Mouse (Mus musculus) neural tube, embryonic 15.5 days (tissue): Measurements from ENCODE around the gene Bpifb9b. TPM values are rescaled to one million over a fixed set of nuclear protein-coding genes. Genes with fewer than 3 reads are reported as not detected.
A peak's percentile ranks its signal among the peaks of the same experiment; 100 is the strongest.
"Not testable (repeated sequence)": the region's sequence is repeated elsewhere in the genome, so short reads cannot be mapped to it uniquely, and the experiment has no call there.

Experiments
- ATAC-seq: fragments of 200-750 bp; cut with Nextera tagmentation; 2 replicates; pipeline ENCODE4 v1.8.0; 2017; ENCODE audit warnings: mild to moderate bottlenecking, moderate TSS enrichment, moderate library complexity; ENCODE audit not compliant: low FRiP score
- H3K27ac ChIP-seq: fragments of 300-500 bp; sonication (generic); replicated peaks from 2 replicates; pipeline ENCODE4 v1.5.1; 2015; ENCODE audit warnings: mild to moderate bottlenecking, inconsistent platforms
- H3K27me3 ChIP-seq: fragments of 300-500 bp; sonication (generic); replicated peaks from 2 replicates; pipeline ENCODE4 v1.6.1; 2015; ENCODE audit warnings: inconsistent platforms
- H3K36me3 ChIP-seq: fragments of 300-500 bp; sonication (generic); 2 replicates; pipeline ENCODE4 v1.6.1; 2015; ENCODE audit warnings: inconsistent platforms
- H3K4me1 ChIP-seq: fragments of 300-500 bp; sonication (generic); 2 replicates; pipeline ENCODE4 v1.6.1; 2015; ENCODE audit warnings: inconsistent platforms
- H3K4me2 ChIP-seq: fragments of 300-500 bp; sonication (generic); 2 replicates; pipeline ENCODE4 v1.6.1; 2015; ENCODE audit warnings: inconsistent platforms, mild to moderate bottlenecking, moderate library complexity
- H3K4me3 ChIP-seq: fragments of 300-500 bp; sonication (generic); replicated peaks from 2 replicates; pipeline ENCODE4 v1.5.1; 2015; ENCODE audit warnings: mild to moderate bottlenecking, inconsistent platforms
- H3K9ac ChIP-seq: fragments of 300-500 bp; sonication (generic); replicated peaks from 2 replicates; pipeline ENCODE4 v1.6.1; 2015; ENCODE audit warnings: mild to moderate bottlenecking, inconsistent platforms
- H3K9me3 ChIP-seq: fragments of 300-500 bp; sonication (generic); replicated peaks from 2 replicates; pipeline ENCODE4 v1.6.1; 2016; ENCODE audit warnings: inconsistent platforms
- WGBS: fragments of 180-500 bp; shearing (Covaris S2); methylation state at CpG from one replicate; pipeline ENCODE4 v1.1.7; 2015; ENCODE audit warnings: mixed read lengths; 5-methylcytosine and 5-hydroxymethylcytosine counted together
- polyA plus RNA-seq: library from polyadenylated mRNA; unstranded; fragments of >200 nt; fragmentation: Nextera tagmentation; extraction: Ambion mirVana; gene quantifications from 2 replicates; pipeline ENCODE4 v1.2.1, GENCODE M21; 2015

Bpifb9b gene
- not detected in 2 replicates for polyA plus RNA-seq

- not testable (repeated sequence) for H3K36me3 ChIP-seq, H3K27ac ChIP-seq, ATAC-seq, H3K9me3 ChIP-seq, H3K4me1 ChIP-seq, H3K27me3 ChIP-seq, H3K9ac ChIP-seq, H3K4me2 ChIP-seq, H3K4me3 ChIP-seq
- 88% methylated on average over 4 of the region's 4 CpGs for WGBS
Measured at GRCm38 (mm10) chr2:154306927-154307326, at the start of gene Bpifb9b. Bpifb9b (plus strand) TSS chr2:154307227.

DNA sequence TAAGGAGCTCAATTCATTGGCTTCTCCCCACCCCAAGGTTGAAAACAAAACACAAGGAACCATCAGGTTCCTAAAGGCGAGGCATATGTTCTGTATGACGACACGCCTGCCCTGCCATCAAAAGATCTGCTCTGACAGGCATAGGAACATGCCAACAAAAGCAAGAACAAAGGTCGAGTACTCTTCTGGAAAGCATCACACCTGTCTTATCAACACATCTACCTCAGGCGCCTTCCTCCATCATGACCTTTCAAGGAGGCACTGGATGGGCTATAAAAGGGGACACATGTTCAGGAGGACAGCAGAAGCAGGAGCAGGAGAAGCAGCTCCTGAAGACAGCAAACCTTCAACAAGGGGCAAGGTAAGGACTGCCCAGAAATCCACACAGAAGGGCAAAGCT, 49.5 kb upstream of the Bpifb9b start, which contains the start of gene Bpifb9a:
Gene Bpifb9a (plus strand): TSS at position 301 of the 400 bp plus-strand sequence.
- not testable (repeated sequence) for H3K27me3 ChIP-seq, H3K9ac ChIP-seq, H3K36me3 ChIP-seq, H3K9me3 ChIP-seq, H3K27ac ChIP-seq, H3K4me3 ChIP-seq, H3K4me1 ChIP-seq, ATAC-seq, H3K4me2 ChIP-seq
- 85% methylated on average over 5 of the region's 5 CpGs for WGBS

GRCm38 (mm10) chr2:154264397-154264796, 42.6 kb upstream of the Bpifb9b start:
- not testable (repeated sequence) for H3K27me3 ChIP-seq, ATAC-seq, H3K9ac ChIP-seq, H3K4me3 ChIP-seq, H3K4me2 ChIP-seq, H3K36me3 ChIP-seq, H3K4me1 ChIP-seq, H3K9me3 ChIP-seq, H3K27ac ChIP-seq
- WGBS, result 75% methylated on average over 3 of the region's 3 CpGs

DNA sequence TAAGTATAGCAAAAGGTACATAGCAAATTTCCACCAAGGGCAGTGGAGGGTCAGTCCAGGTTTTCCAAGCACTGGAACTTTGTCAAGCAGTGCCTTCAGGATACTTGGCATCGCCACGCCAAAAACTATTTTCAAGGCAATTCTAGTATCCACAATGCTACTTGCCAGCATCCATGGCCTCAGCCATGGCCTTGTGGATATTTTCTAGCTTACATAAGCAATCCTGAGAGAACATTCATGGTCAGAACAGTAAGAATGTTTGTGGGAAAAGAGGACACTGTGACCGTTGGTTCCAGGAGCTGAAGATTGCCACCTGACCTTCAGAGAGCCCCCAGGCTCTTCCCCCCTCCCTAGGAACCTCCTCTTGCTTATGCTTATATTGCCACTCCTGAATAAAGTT, 15.2 kb upstream of the Bpifb9b start:
- 86% methylated on average over 3 of the region's 3 CpGs for WGBS

GRCm38 (mm10) chr2:154292833-154293232, 14.2 kb upstream of the Bpifb9b start:
- no peak overlapping the region for H3K4me3 ChIP-seq
- ATAC-seq, result no peak
- H3K27ac ChIP-seq, result no peak overlapping the region
- H3K9ac ChIP-seq, result no peak overlapping the region
- no peaks in the 10 kb centered on the region for H3K4me1 ChIP-seq
- no peaks in the 10 kb centered on the region for H3K9me3 ChIP-seq
- 93% methylated on average over 1 of the region's 1 CpGs for WGBS
- no peaks in the 10 kb centered on the region for H3K27me3 ChIP-seq
- no peak overlapping the region for H3K4me2 ChIP-seq
- no peaks in the 10 kb centered on the region for H3K36me3 ChIP-seq

More for the DNA sequence above, 15.2 kb upstream of the Bpifb9b start:
- not testable (repeated sequence) for ATAC-seq, H3K36me3 ChIP-seq, H3K4me1 ChIP-seq, H3K9ac ChIP-seq, H3K4me3 ChIP-seq, H3K4me2 ChIP-seq, H3K27me3 ChIP-seq, H3K27ac ChIP-seq, H3K9me3 ChIP-seq

- ATAC-seq, H3K4me3 ChIP-seq, H3K4me1 ChIP-seq, H3K27me3 ChIP-seq, H3K27ac ChIP-seq, H3K36me3 ChIP-seq, H3K9me3 ChIP-seq, H3K9ac ChIP-seq: not testable (repeated sequence)
- H3K4me2 ChIP-seq, result peak overlapping the region; percentile 34
- 3% methylated on average over 10 of the region's 10 CpGs for WGBS
Measured at GRCm38 (mm10) chr2:154294746-154295145, 12.3 kb upstream of the Bpifb9b start.

DNA sequence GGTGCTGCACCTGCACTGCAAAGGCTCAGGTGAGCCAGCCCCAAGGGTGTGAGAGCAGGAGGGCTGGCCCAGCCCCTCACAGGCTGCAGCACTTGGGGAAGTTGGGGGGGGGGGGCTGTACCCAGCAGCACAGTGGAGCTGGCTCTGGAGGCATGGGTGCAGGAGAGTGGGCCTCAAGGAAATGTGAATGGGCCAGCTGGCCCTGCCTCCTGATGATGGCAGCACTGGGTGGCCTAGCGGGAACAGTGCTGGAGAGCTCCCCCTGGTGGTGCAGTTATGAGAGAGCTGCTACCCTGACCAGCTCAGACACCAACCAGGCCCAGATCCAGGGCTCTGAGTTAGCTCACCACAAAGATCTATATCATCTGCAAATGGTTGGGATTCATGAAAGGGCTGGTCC, 6.5 kb upstream of the Bpifb9b start:
- Histone ChIP-seq H3K27ac (no peak overlapping the region), H3K4me3 (no peak overlapping the region), H3K4me2 (no peak overlapping the region), H3K9me3 (no peaks in the 10 kb centered on the region), H3K9ac (no peak overlapping the region), H3K4me1 (no peaks in the 10 kb centered on the region), H3K36me3 (no peaks in the 10 kb centered on the region), H3K27me3 (no peaks in the 10 kb centered on the region)
- ATAC-seq, result no peak
- WGBS, result 5% methylated on average over 1 of the region's 1 CpGs

DNA sequence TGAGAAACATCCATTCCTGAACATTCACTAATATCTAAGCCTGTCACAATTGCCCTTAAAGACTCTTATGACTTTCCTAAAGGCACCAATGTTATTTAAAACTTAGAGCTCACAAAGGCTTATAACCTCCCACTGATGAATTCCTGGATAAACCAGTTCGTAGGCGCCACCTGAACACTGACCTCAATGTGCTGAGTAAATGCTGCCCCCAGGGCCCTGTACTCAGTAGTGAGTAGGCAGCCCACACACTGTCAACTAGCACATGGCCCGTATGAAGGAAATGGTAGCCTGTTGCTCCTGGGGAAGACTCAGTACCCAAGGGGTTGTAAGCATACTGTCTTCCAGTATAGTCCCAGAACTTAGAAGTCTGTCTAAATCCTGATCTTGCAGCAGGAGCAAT, 5.3 kb upstream of the Bpifb9b start:
- Histone ChIP-seq H3K4me1 (no peaks in the 10 kb centered on the region), H3K36me3 (no peaks in the 10 kb centered on the region), H3K27ac (no peak overlapping the region), H3K4me2 (no peak overlapping the region), H3K9me3 (no peaks in the 10 kb centered on the region), H3K9ac (no peak overlapping the region), H3K4me3 (no peak overlapping the region), H3K27me3 (no peaks in the 10 kb centered on the region)
- 93% methylated on average over 3 of the region's 3 CpGs for WGBS
- ATAC-seq, result no peak

- not testable (repeated sequence) for H3K9ac ChIP-seq, ATAC-seq, H3K36me3 ChIP-seq, H3K9me3 ChIP-seq, H3K27me3 ChIP-seq, H3K27ac ChIP-seq, H3K4me1 ChIP-seq, H3K4me3 ChIP-seq, H3K4me2 ChIP-seq
- WGBS, result 94% methylated on average over 1 of the region's 3 CpGs
Measured at GRCm38 (mm10) chr2:154304604-154305003, 2.4 kb upstream of the Bpifb9b start.

GRCm38 (mm10) chr2:154313771-154314170, 6.7 kb downstream of the Bpifb9b start:
- H3K9me3 ChIP-seq, H3K27me3 ChIP-seq, H3K4me1 ChIP-seq, H3K4me2 ChIP-seq, H3K4me3 ChIP-seq, ATAC-seq, H3K9ac ChIP-seq, H3K36me3 ChIP-seq, H3K27ac ChIP-seq: not testable (repeated sequence)
- 83% methylated on average over 5 of the region's 5 CpGs for WGBS

DNA sequence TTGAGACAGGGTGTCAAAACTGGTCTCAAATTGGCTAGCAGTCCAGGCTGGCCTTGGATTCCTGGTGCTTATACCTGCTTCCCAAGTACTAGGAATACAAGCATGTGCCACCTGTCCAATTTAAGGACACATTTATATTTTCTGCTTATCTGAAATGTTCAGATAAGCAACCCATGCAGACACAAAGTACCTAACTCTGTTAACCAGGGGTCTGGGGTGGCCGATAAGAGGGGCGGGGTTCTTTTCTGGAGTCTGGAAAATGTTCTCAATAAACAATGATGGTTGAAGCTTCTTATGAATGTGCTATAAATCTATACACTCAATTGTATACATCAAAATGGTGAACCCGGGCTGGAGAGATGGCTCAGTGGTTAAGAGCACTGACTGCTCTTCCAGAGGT, 19.8 kb downstream of the Bpifb9b start:
- Histone ChIP-seq H3K27ac (no peak overlapping the region), H3K9ac (no peak overlapping the region), H3K4me2 (no peak overlapping the region), H3K4me3 (no peak overlapping the region), H3K27me3 (no peaks in the 10 kb centered on the region), H3K4me1 (no peaks in the 10 kb centered on the region), H3K36me3 (no peaks in the 10 kb centered on the region), H3K9me3 (no peaks in the 10 kb centered on the region)
- WGBS, result 90% methylated on average over 3 of the region's 3 CpGs
- no peak for ATAC-seq

DNA sequence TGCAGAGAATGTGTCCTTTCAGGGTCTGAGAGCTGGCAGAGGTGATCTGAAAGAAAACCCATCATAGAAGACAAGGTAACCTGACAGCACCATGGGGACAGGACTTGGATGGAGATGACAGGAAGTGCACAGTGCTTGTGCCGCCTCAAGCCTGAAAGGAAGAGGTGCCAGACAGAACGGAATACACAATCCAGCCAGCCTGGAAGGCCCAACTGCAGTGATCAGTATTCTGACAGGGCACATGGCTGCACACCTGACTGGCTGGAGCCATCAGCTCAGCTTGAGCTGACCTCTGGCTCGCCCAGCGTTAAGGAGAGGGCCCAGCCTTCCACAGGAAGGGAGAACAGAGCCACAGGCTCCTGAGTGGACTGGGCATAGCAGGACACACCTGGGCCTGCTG, 28.5 kb downstream of the Bpifb9b start:
- Histone ChIP-seq H3K9me3 (no peaks in the 10 kb centered on the region), H3K9ac (no peak overlapping the region), H3K36me3 (peaks cover 11% of the 10 kb centered on the region), H3K27ac (no peak overlapping the region), H3K4me1 (no peaks in the 10 kb centered on the region), H3K4me3 (no peak overlapping the region), H3K27me3 (no peaks in the 10 kb centered on the region), H3K4me2 (no peak overlapping the region)
- no peak for ATAC-seq
- WGBS, result 92% methylated on average over 4 of the region's 4 CpGs

DNA sequence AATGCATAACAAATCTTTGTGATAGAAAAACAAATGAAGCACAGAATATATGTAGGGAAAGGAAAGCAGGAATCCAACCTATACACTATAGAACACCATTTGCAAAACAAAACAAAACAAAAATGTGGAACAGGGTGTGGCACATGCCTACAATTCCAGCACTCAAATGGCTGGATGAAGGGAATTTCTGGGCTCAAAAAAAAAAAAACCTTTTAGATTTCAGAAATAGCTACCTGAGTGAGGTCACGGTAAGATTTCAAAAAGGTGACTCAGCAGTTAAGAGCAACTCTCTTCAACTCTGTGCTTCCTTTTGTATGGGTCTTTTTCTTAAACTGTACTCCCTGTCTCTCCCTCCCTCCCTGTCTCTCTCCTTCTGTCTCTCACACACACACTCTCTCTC, 31.1 kb downstream of the Bpifb9b start:
- H3K4me3 ChIP-seq, result no peak overlapping the region
- H3K27me3 ChIP-seq, result no peaks in the 10 kb centered on the region
- WGBS, result 95% methylated on average over 1 of the region's 1 CpGs
- peaks cover 33% of the 10 kb centered on the region for H3K36me3 ChIP-seq
- H3K9ac ChIP-seq, result no peak overlapping the region
- no peak overlapping the region for H3K4me2 ChIP-seq
- no peak for ATAC-seq
- no peaks in the 10 kb centered on the region for H3K4me1 ChIP-seq
- H3K9me3 ChIP-seq, result no peaks in the 10 kb centered on the region
- H3K27ac ChIP-seq, result no peak overlapping the region
